Mouse (Mus musculus) c-Kit-positive CD71-positive TER-119-negative erythroid progenitor cells, embryonic 14.5 days (primary cell): ENCODE data around the gene Qrich2.

ENCODE experiments used
- DNase-seq: peaks from one replicate; pipeline ENCODE4 v3.0.0-alpha.2; 2013; ENCODE audit warnings: low read depth

The Qrich2 gene

DNA sequence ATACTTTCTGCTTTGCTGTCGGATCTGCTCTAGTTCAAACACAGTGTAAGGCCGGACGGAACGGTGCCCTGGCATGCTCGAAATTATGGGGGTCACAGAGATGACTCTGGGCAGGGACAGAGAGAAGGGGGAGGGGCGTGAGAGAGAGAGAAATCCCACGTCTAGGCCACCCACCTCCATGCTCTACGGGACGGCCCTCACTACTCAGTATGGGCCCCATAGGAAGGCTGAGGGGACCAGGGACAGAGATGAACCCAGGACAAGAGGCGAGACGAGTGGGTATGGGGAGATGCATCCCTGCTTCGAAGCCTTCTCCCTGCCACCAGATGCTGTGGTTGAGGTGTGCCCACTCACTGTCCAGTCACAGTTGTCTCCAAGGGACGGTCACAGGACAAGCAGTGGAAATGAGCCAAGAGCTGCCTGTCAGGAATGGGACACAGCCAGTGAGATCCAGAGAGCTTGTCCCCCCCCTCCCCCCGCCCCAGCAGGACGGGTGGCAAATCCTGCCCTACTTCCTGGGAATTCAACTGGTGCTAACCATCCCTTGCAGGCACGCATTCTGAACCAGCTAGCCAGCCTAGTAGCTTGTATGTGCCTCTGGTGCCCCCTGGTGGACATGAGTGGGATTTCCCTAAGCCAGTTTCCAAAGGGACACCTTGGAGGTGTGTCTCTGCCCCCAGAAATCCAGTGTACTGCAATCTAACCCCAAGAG, 20.3 kb downstream of the Qrich2 start:
- peak; percentile 81 for DNase-seq

DNA sequence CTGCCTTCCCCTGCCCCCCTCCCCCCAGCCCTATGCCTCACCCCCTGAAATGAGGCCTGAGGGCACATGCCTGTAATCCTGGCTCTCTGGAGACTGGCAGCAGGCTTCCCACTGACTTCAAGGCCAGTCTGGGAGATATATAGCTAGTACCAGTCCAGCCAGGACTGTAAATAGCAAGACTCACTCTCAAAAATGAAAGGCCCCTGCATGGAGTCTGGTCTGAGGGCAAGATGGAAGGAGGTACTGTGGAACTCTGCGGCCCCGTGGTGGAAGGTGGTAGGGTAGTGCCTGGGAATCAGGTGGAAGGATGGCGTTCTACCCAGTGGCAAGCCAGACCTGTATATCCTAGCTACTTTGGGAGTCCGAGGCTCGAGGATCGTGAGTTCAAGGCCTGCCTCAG, 22.1 kb downstream of the Qrich2 start:
- DNase-seq = no peak

DNA sequence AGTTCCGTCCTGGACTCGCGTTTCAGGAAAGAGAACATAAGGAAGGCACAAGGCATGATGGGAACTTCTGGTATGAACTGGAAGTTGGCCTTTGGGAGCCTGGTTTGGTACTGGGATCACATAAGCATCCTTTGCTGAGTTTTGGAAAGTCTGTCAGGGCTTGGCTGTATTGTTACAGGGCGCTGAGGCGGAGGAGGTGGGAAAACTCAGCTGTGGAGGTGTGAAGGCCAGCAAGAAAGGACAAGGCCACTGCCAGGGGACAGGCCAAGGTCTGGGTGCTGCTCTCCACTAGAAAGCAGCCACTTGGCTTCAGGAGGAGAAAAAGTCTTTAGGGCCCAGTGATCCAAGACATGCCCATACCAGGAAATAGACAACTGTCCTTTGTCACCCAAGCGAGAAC, 22.7 kb downstream of the Qrich2 start:
- no peak for DNase-seq

DNA sequence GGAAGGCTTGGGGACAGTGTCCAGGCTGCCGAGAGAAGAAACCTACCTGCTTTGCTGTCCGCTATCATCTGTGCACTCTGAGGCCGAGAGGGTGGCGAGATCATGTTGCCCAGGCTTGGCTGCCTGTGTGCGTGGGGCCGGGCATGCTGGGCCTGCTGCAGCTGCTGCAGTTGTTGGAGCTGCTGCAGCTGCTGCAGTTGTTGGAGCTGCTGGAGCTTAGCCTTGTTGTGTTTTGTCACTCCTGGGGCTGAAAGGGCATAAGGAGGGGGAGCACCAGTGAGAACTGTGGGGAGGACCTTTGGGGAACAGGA, 23.2 kb downstream of the Qrich2 start:
- no peak for DNase-seq

DNA sequence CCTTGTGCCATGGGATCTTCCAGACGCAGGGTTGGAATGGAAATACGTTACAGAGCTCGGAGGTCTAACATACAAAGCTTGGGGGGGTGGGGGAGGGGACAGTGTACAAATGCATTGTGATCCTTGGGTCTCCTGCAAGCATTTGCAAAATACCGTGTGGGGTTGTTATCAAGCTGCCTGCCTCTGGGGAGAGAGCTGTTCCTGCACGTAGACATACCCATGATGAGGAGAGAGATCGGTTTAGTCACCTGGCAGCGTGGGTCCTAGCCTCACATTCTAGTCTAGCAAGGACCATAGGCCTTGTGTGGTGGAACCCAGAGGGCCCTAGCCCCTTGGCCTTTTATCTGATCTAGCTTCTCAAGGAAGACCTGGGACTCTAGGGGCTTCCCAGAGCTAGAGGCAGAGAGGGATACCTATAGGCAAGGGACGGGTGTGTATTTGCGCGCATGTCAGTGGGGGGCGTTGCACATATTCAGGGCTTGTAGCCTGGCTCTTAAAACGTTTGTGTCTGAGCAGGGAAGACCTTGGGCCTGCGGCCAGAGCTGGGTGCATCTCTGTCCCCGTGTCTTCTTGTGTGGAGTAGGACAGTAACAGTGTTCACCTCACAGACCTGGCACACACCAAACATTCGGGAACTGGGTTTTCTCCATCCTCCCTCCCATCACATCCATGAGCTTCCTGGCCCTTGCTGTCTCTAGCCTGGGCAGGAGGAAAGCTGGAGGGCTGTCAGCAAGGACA, 23.7 kb downstream of the Qrich2 start:
- DNase-seq = no peak

DNA sequence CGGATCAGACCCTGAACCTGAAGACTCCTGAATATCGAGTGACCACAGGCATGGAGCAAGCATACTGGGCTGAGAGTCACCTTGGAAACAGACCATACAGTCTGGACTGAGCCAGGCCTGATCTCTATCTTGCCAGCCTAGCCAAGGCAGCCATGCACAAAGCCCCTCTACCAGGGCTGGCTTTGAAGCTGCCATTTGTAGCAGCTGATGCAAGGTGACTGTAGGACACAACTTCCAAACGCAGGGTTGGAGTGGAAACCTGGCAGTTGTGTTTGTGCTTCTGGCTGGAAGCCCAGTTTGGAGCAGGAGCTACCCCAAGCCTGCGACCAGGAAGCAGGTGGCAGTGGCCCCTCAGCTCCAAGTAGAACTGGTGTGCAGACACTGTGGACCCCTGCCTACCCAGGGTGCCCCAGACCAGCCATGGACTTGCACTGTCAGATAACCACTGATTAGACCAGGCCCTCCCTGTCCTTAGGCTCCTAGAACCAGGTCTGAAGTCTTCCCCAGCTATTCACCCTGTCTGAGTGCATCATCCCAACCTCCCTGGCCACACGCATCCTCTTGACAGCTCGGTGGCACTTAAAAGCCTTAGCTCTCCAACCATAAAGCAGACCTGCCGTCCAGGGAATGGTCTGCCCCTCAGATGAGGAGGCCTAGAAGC, 25.5 kb downstream of the Qrich2 start:
- no peak for DNase-seq

DNA sequence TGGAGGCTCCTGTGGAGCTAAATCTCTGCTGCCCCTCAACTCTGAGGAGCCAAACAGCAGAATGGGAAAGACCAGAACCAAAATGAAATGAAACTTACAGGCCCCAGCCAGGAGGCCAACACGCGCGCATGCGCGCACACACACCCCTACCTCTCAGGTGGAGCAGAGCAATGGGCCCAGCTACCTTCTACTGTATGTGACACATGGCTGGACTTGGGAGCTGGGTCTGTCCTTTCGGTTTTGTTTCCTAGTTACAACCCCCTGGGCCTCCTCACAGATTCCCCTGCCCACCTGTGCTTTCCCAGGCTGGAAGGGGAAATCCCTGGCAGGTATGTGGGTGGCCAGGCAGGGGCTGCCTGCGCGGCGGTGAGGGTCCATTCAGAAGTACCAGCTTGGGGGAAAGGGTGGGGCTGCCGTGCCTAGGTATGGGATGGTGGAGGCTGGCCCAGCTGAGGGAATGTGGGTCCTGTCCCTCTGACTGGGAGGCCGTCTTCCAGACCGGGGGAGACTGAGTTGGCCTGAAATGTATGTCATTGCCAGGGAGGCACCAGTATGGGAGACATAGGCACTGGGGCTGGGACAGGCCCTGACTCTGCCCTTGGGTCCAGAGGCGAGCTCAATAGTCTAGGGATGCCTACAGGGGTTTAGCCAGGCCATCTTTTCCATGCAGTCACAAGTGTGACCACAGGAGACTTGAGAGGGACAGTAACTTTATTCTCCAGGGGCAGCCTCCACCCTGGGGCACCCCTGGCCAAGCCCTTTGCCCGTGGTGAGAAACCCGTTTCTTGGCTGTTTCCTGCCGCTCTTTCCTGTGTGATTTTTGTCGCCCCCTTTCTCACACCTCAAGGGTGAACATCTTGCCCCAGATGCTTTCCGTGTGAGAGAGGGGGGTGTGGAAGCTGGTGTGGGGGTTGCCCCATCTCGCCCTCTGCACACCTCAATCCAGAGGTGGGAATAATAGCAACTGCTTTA, 26.5 kb downstream of the Qrich2 start:
- DNase-seq = no peak

DNA sequence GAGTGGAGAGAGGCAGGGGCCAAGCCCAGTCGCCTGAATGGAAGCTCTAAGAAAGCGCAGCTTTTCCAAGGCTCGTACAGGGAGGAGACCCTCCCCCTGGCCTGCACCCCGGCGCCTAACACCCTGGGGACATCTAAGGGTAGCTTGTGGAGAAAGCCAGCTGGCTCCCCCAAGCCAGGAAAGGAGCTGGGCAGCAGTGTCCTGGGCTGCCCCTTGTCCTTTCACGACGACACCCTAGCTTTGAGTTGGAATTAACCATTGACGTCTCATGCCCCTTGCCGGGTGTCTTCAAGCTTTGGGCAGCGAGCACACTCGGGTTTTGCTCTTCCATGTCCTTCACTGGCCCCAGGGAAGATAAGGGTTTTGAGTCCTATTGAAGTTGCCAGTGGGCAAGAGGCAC, 28.5 kb downstream of the Qrich2 start:
- no peak for DNase-seq

DNA sequence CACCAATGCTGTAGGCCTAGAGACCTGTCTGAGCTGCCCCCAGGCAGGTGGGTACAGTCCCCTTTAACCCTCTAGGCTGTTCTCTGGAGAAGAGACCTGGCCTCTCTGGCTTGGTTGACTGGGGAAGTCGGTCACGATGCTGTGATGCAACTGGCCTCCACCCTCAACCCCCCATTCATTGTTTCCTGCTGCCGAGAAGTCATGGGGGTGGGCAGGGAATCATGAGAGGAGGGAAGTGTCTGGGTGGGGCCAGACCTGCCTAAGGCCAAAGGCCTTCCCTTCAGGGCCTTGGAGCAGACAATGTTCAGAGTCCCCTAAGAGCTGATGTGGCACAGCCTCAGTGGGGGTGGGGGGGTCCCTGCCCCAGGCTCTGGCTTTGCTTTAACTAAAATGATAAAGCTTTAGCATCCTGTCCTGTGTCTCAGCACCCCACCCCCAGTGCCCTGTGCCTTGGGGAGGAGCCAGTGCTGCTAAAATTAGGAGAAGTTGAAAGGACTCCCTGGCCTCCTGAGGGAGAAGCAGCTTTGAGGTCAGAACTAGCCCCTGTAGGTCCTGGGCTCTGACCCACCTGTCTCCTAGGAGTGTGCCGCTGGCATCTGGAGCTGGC, 29.2 kb downstream of the Qrich2 start:
- no peak for DNase-seq

DNA sequence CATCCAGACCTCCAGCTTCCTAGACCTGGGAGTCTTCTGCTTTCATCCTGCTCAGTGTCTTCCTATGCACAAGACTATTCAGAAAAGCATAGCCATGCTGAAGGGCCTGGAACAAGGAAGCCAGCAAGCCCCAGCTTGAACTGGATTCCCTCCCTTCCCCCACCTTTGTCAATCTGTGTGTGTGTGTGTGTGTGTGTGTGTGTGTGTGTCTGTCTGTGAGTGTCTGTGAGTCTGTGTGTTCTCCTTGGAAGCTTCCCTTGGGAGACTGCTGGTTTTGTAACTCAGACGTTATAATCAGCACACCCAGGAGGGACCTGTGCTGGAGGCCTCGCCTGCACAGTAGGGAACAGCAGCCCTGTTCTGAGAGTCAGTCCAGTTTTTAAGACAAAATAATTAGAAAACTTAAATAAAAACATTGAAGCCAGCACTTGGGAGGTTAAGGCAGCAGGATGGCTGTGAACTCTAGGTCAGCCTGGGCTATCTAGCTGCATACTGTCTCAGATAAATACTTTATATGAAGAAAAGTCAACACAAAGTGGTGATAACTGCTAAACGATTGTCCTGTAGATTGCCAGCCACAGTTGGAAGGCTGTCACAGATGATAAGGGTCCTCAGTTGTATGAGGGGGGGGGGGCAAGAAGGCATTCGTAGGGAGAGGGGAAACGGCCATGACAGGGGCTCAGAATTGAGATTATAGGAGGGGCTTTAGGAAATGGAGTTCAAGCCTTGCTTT, 29.9 kb downstream of the Qrich2 start:
- no peak for DNase-seq

DNA sequence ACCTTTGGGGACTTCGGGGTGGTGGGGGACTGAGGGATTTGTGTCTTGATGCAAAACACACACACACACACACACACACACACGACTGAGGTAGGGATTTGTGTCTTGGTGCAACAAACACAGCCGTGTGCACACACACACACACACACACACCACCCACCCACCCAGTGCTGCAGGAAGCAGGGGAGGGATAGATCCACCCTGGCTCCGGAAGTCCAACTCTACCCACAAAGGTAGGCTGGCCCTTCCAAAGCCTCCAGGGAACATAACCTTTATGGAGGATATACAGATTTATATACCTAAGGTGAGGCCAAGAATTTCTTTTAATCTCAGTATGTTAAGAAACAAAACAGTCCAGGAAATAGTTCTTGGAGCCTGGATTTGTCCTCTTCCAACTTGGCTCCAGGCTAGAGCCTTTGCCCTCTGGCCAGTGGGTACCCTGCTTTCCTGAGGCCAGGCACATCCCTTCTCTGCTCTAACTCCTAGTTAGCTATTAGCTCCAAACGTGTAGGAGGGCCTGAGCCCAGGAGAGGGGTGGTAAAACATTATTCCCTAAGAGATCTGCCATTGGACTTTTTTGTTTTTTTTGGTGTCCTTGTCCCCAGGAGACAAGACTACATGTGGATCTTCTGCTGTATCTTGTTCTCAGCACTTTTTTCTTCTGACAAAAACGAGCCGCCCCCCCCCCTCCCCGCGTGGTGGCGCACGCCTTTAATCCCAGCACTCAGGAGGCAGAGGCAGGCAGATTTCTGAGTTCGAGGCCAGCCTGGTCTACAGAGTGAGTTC, 30.9 kb downstream of the Qrich2 start:
- DNase-seq = no peak

DNA sequence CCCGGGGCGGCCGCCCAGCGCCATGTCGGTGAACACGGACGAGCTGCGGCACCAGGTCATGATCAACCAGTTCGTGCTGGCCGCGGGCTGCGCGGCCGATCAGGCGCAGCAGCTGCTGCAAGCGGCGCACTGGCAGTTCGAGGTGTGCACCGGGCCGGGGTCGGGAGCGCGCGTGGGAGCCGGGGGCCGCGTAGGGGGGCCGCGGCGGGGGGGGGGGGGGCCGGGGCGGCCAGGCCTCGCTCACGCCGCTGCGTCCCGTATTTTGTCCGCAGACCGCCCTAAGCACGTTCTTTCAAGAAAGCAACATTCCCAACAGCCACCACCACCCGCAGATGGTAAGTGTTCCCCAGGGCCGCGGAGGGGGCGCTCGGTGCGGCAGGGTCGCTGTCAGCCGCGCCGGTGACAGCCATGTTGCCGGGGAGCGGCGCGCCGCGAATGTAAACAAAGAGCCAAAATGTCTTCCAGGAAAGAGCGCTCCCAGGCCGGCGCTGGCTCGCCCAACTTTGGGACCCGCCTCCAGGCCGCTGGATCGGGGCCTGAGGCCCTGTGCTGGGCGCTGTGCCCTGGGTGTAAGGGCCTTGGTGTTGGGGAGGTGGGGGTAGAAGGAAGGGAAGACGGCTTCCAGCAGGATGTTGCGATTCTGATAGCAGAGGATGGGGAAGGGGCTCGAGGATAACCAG, 31.6 kb downstream of the Qrich2 start:
- DNase-seq = peak; percentile 46

DNA sequence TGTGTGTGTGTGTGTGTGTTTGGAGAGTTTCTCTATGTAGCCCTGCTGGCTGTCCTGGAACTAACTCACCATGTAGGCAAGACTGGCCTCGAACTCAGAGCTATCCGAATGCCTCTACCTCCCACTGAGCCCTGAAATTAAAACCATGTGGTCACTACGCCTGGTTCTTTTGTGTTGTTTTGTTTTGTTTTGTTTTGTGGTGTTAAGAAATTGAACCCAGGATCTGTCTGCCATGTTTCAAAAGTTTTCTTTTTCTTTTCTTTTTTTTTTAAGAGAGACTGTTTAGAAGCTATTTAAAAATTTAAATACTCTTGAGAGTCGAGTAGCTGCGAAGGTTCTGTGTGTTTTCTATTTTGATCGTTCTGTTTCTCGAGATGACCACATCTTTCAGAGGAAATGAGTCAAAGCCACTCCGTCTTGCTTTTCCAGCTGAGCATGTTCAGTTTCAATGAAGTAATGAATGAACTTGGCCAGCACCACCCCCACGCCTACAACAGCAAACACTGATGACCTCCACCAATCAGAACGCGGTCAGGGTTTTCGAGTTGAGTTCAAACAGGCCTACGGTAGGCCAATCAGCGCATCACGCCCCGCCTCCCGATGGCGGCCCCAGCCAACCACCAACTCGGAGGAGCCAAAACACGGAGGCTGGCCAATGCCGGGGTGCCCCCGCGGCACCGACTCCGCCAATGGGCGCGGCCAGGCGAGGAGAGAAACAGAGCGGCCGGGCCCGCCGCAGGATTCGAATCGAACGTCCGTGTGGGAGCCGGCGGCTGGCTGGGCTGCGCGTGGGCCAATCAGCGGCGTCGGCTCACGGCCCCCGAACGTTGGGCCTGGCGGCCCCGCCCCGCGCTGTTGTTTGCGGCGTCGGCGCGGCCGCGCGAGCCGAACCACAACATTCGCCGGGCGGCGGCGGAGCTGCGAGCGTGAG, 32.4 kb downstream of the Qrich2 start, which contains the start of gene Ubald2:
TSS of gene Ubald2 (plus strand) at position 739 of the 931 bp plus-strand sequence.
- peak; percentile 99 for DNase-seq

DNA sequence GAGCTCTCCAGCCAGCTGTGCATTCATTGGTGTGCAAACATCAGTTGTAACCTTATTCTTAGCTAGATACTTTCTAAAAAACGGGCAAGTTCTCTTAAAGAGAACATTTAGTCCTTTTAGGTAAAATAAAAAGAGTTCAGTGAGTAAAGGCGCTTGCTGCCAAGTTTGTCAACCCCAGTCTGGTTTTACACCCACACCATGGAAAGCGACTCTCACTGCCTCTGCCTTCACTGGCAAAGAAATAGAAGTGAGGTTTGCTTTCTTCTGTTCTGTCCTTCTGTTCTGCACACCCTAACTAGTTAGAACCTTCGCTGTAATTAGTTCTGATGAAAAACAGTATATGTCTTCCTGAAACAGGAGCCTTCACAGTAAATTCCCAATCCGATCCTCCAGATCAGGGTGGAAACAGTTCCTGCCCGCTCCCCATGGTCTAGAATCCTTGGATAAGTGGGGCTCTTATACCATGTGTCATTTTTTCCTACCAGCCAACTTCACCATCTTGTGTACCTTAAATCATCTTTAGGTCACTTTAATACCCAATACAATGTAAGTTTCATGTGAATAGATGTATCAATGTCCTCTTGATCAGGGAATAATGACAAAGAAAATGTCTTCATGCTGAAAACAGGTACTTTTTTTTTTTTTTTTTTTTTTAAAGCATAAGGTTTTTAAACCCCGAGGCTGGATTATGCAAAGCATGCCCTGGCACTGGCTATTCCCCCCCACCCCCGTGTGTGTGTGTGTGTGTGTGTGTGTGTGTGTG, 33.3 kb downstream of the Qrich2 start:
- no peak for DNase-seq

DNA sequence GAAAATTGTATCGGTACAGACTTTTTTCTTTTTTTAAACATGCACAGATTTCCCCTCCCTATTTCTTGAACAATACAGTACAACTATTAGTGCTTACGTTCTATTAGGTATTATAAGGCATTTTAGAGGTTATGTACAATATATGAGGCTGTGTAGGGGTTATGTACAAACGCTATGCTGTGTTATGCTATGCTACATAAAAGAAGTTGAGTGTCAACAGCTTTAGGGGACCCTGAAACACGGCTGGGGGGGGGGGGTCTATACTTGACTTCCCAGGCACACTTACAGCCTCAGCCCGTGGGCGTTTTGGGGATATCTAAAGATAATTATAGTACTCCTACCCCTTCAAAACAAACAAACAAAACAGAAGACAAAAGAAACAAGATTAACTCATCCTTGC, 33.9 kb downstream of the Qrich2 start:
- no peak for DNase-seq

DNA sequence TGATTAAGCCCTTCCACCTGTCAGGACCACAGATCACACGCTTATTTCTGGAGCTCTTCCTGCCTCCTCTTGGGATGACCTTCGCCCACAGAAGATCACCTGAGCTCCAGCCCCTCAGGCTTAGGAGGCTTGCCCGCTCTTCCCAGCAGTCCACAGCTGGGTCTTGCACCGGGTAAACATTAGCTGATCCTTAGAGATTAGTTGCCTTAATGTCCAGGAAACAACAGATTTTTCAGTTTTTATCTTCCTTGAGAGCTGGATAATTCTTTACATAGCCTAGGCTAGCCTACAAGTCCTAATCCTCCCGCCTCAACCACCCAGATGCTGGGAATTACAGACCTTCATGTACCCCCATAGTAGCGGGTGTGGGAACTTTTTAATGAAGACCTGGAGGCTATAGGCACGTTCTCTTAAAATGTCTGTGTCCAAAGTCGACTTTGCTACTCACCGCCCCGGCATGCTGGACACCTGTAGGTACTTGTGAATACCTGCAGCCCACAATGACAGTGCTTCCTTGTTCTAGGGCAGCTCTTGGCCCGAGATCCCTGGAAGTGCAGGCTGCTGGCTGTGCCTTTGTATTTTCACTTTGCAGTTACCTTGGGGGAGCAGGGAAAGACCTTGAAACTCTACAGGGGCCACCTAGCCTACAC, 34.5 kb downstream of the Qrich2 start:
- no peak for DNase-seq
